ENCODE assay signal across 23 mouse cellular contexts in genomic region chr11:114129270-114129669, GRCm38 (mm10).
DNase-seq lines count a peak whose midpoint lies in the region; ATAC-seq and TF ChIP-seq lines count a peak whose summit lies in the region.
"Had no signal": no experiment of that assay in that cellular context is flagged by ENCODE, and none has a peak within 500 bp of the region (broad histone marks: within the 10 kb centered on the region; RNA-seq: fewer than 3 reads in every experiment).

No protein-coding gene starts in this region.

- H3K4me3 ChIP-seq in neural tube, embryonic 11.5 days (ENCODE audit: low read depth, low read length): no peak overlapping the region
- no peak overlapping the region for H3K4me3 ChIP-seq in embryonic facial prominence, embryonic 11.5 days (ENCODE audit: low read depth, low read length)
- H3K4me3 ChIP-seq in liver, postnatal 0 days (ENCODE audit: low read depth, low read length): no peak overlapping the region
- H3K4me3 ChIP-seq: forebrain, embryonic 13.5 days; heart, adult 2 months; heart, embryonic 15.5 days had no signal

- no peaks in the 10 kb centered on the region for H3K27me3 ChIP-seq in neural tube, embryonic 11.5 days (ENCODE audit: control insufficient read depth, insufficient read depth, low read length)
- H3K27me3 ChIP-seq in embryonic facial prominence, embryonic 11.5 days (ENCODE audit: control insufficient read depth, insufficient read depth, low read length): no peaks in the 10 kb centered on the region
- H3K27me3 ChIP-seq in liver, postnatal 0 days (ENCODE audit: insufficient read depth, low read length): no peaks in the 10 kb centered on the region
- H3K27me3 ChIP-seq: forebrain, embryonic 13.5 days; heart, embryonic 15.5 days had no signal

- no peak overlapping the region for H3K27ac ChIP-seq in neural tube, embryonic 11.5 days (ENCODE audit: low read depth, low read length)
- H3K27ac ChIP-seq in embryonic facial prominence, embryonic 11.5 days (replicated peaks; ENCODE audit: low read depth, low read length): no peak overlapping the region
- H3K27ac ChIP-seq in liver, postnatal 0 days (ENCODE audit: low read depth): no peak overlapping the region
- H3K27ac ChIP-seq: forebrain, embryonic 13.5 days; heart, adult 2 months; heart, embryonic 15.5 days; hindbrain, postnatal 0 days had no signal

- TF ChIP-seq CTCF in liver, postnatal 0 days (IDR thresholded peaks at IDR 0.05; ENCODE audit: low read depth): no peak

- peak; percentile 28 for DNase-seq in embryo, embryonic 10 days (ENCODE audit: low spot score)
- no peak for DNase-seq in embryo, embryonic 11 days
- peak; percentile 24 for DNase-seq in neural tube, embryonic 11.5 days (ENCODE audit: low spot score)
- DNase-seq in neural tube, embryonic 10.5 days (ENCODE audit: extremely low spot score, low spot score): no peak
- DNase-seq in embryonic facial prominence, embryonic 11.5 days (ENCODE audit: low spot score): peak; percentile 3
- no peak for DNase-seq in liver, postnatal 0 days
- DNase-seq in ovary, postnatal 10 days (ENCODE audit: low spot score): no peak
- DNase-seq: adrenal gland, adult 8-10 months; adrenal gland, postnatal 36 days; B cell, adult 2 months; cerebellum, adult 11 months; cerebellum, adult 8-10 months; forebrain, postnatal 0 days; gastrocnemius, postnatal 14 days; heart, adult 2 months; heart, postnatal 14 days; kidney, adult 18-20 months had no signal

- no peak for TF ChIP-seq EP300 in liver, postnatal 0 days (IDR thresholded peaks at IDR 0.05; ENCODE audit: low read depth)

- ATAC-seq in neural tube, embryonic 11.5 days (ENCODE audit: insufficient read depth, low FRiP score, low TSS enrichment): no peak
- no peak for ATAC-seq in embryonic facial prominence, embryonic 11.5 days (replicated peaks; ENCODE audit: insufficient number of reproducible peaks, low FRiP score, low TSS enrichment, low read depth)
- ATAC-seq in liver, postnatal 0 days: no peak
- ATAC-seq: CD4-positive, CD25-positive, alpha-beta regulatory T cell, adult 4 months; forebrain, embryonic 13.5 days; forebrain, postnatal 0 days; Patski had no signal

- no peaks in the 10 kb centered on the region; the same call in 1 of the 2 replicates for H3K4me1 ChIP-seq in neural tube, embryonic 11.5 days (ENCODE audit: control insufficient read depth, insufficient read depth, low read length)
- no peaks in the 10 kb centered on the region for H3K4me1 ChIP-seq in embryonic facial prominence, embryonic 11.5 days (ENCODE audit: control insufficient read depth, insufficient read depth, low read length)
- H3K4me1 ChIP-seq in liver, postnatal 0 days (ENCODE audit: insufficient read depth): no peaks in the 10 kb centered on the region
- H3K4me1 ChIP-seq: heart, embryonic 15.5 days had no signal

- H3K4me2 ChIP-seq in neural tube, embryonic 11.5 days (ENCODE audit: low read depth): no peak overlapping the region
- H3K4me2 ChIP-seq in embryonic facial prominence, embryonic 11.5 days (ENCODE audit: low read depth, low read length): no peak overlapping the region
- no peak overlapping the region for H3K4me2 ChIP-seq in liver, postnatal 0 days (ENCODE audit: low read depth, low read length)
- H3K4me2 ChIP-seq: forebrain, embryonic 13.5 days; heart, embryonic 11.5 days; heart, embryonic 15.5 days had no signal

- 59% methylated on average over 8 of the region's 8 CpGs for WGBS in neural tube, embryonic 11.5 days
- WGBS in embryonic facial prominence, embryonic 11.5 days: 41% methylated on average over 8 of the region's 8 CpGs
- WGBS in liver, postnatal 0 days (ENCODE audit: insufficient replicate concordance): 76% methylated on average over 8 of the region's 8 CpGs

- no peaks in the 10 kb centered on the region for H3K9me3 ChIP-seq in neural tube, embryonic 11.5 days (ENCODE audit: control insufficient read depth, low read length)
- no peaks in the 10 kb centered on the region for H3K9me3 ChIP-seq in embryonic facial prominence, embryonic 11.5 days (replicated peaks; ENCODE audit: control insufficient read depth, low read length)
- no peaks in the 10 kb centered on the region for H3K9me3 ChIP-seq in liver, postnatal 0 days (ENCODE audit: low read length)
- H3K9me3 ChIP-seq: forebrain, embryonic 13.5 days; heart, embryonic 15.5 days had no signal

- H3K9ac ChIP-seq in neural tube, embryonic 11.5 days (ENCODE audit: low read length): no peak overlapping the region
- H3K9ac ChIP-seq in embryonic facial prominence, embryonic 11.5 days (replicated peaks; ENCODE audit: low read length): no peak overlapping the region
- no peak overlapping the region for H3K9ac ChIP-seq in liver, postnatal 0 days (replicated peaks)
- H3K9ac ChIP-seq: forebrain, embryonic 13.5 days; forebrain, postnatal 0 days; heart, embryonic 15.5 days had no signal

- no peaks in the 10 kb centered on the region for H3K36me3 ChIP-seq in neural tube, embryonic 11.5 days (ENCODE audit: control insufficient read depth, insufficient read depth, low read length)
- H3K36me3 ChIP-seq in embryonic facial prominence, embryonic 11.5 days (replicated peaks; ENCODE audit: control insufficient read depth, insufficient read depth, low read depth, low read length): no peaks in the 10 kb centered on the region
- no peaks in the 10 kb centered on the region for H3K36me3 ChIP-seq in liver, postnatal 0 days (replicated peaks; ENCODE audit: insufficient read depth, low read length)
- H3K36me3 ChIP-seq: heart, embryonic 15.5 days had no signal

Comparison
In these comparisons a context has a peak if more than half of its experiments do, and no peak if none do; other contexts are left out.
1. DNase-seq: peak in embryo, embryonic 10 days (single experiment), neural tube, embryonic 11.5 days (single experiment) and embryonic facial prominence, embryonic 11.5 days (single experiment); none in embryo, embryonic 11 days (single experiment), neural tube, embryonic 10.5 days (single experiment), liver, postnatal 0 days (single experiment) and ovary, postnatal 10 days (single experiment).